Mouse (Mus musculus) forebrain, embryonic 16.5 days (tissue): ENCODE results near the gene Kank4. TPM values are rescaled to one million over a fixed set of nuclear protein-coding genes. Genes with fewer than 3 reads are reported as not detected.

Source experiments
- ATAC-seq: fragments of 200-750 bp; cut with Nextera tagmentation; 2 replicates; pipeline ENCODE4 v1.8.0; 2017; ENCODE audit warnings: mild to moderate bottlenecking, moderate library complexity
- H3K27ac ChIP-seq: fragments of 300-500 bp; sonication (generic); 2 replicates; pipeline ENCODE4 v1.5.1; 2014; ENCODE audit warnings: low read length, control low read depth
- H3K27me3 ChIP-seq: fragments of 300-500 bp; sonication (generic); replicated peaks from 2 replicates; pipeline ENCODE4 v1.6.1; 2014; ENCODE audit warnings: low read length; ENCODE audit not compliant: control insufficient read depth, insufficient read depth
- H3K36me3 ChIP-seq: fragments of 300-500 bp; sonication (generic); 2 replicates; pipeline ENCODE4 v1.6.1; 2014; ENCODE audit not compliant: control insufficient read depth, insufficient read depth
- H3K4me1 ChIP-seq: fragments of 300-500 bp; sonication (generic); replicated peaks from 2 replicates; pipeline ENCODE4 v1.6.1; 2014; ENCODE audit warnings: low read length; ENCODE audit not compliant: control insufficient read depth, insufficient read depth
- H3K4me2 ChIP-seq: fragments of 300-500 bp; sonication (generic); 2 replicates; pipeline ENCODE4 v1.6.1; 2014; ENCODE audit warnings: mild to moderate bottlenecking, low read length, control low read depth
- H3K4me3 ChIP-seq: fragments of 300-500 bp; sonication (generic); replicated peaks from 2 replicates; pipeline ENCODE4 v1.5.1; 2014; ENCODE audit warnings: mild to moderate bottlenecking, low read length, control low read depth
- H3K9ac ChIP-seq: fragments of 300-500 bp; sonication (generic); replicated peaks from 2 replicates; pipeline ENCODE4 v1.6.1; 2014; ENCODE audit warnings: low read depth, low read length, control low read depth
- H3K9me3 ChIP-seq: fragments of 300-500 bp; sonication (generic); 2 replicates; pipeline ENCODE4 v1.6.1; 2016; ENCODE audit warnings: low read length; ENCODE audit not compliant: control insufficient read depth
- WGBS: fragments of 180-500 bp; shearing (Covaris S2); extraction: QIAGEN DNeasy Blood & Tissue Kit; methylation state at CpG from one replicate; pipeline ENCODE4 v1.1.7; 2014; 5-methylcytosine and 5-hydroxymethylcytosine counted together
- polyA plus RNA-seq: library from polyadenylated mRNA; unstranded; fragments of >200 nt; fragmentation: Nextera tagmentation; extraction: Ambion mirVana; gene quantifications from 2 replicates; pipeline ENCODE4 v1.2.1, GENCODE M21; 2015

Gene Kank4
- polyA plus RNA-seq, 1 experiment from 2014 or later = 0.46 TPM

DNA sequence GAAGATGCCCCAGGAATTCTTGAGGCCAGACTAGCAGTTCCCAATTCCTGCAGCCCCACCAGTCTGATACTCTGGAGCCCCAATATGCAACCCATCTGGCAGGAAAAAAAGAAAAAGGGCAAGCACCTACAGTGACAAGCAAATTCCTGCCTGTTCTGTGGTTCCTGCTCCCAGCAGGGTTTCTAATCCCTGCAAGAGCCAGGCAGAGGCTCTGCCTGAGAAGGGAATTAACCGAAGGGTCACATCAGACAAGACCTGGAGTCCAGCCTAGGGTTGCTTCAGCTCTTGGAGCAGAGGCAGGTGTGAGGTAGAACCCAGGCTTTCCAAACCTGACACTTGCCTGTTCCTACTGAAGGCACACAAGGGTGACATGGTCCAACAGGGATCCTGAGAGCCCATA lies 26.6 kb downstream of the Kank4 start:
- Histone ChIP-seq H3K9ac (no peak overlapping the region), H3K36me3 (no peaks in the 10 kb centered on the region), H3K4me2 (no peak overlapping the region), H3K27me3 (no peaks in the 10 kb centered on the region), H3K9me3 (no peaks in the 10 kb centered on the region), H3K4me3 (no peak overlapping the region), H3K4me1 (peaks cover 16% of the 10 kb centered on the region), H3K27ac (no peak overlapping the region)
- 48% methylated on average over 1 of the region's 1 CpGs for WGBS
- ATAC-seq = no peak

DNA sequence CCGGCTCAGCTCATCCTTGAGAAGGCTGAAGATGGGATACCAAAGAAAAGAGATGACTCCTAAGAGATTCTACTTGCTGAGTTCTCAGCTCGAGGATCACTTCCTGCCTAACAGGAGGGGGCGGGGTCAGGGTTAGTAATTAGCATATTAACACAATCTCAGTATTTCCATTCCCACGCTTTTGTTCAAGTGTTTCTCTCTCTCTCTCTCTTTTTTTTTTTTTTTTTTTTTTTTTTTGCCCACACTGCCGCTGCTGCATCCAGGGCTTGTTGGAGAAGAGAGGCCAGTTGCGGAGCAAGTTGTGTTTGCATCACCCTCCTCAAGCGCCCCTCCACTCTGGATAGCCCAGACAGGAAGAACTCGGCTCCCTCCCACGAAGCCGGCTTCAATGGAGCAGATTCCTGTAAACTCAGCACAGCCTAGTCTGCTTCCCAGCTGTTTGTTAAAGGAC lies 27.5 kb downstream of the Kank4 start:
- H3K9me3 ChIP-seq = no peaks in the 10 kb centered on the region
- WGBS = 3% methylated on average over 10 of the region's 10 CpGs
- H3K4me3 ChIP-seq = peak overlapping the region; percentile 39
- H3K36me3 ChIP-seq = no peaks in the 10 kb centered on the region
- H3K4me1 ChIP-seq = peaks cover 16% of the 10 kb centered on the region
- peak overlapping the region; percentile 44 for H3K9ac ChIP-seq
- ATAC-seq = peak; percentile 74
- H3K27me3 ChIP-seq = no peaks in the 10 kb centered on the region
- H3K4me2 ChIP-seq = peak overlapping the region; percentile 64
- no peak overlapping the region for H3K27ac ChIP-seq

GRCm38 (mm10) chr4:98789133-98789765 lies 28.1 kb downstream of the Kank4 start:
- H3K36me3 ChIP-seq = no peaks in the 10 kb centered on the region
- no peaks in the 10 kb centered on the region for H3K27me3 ChIP-seq
- H3K27ac ChIP-seq = no peak overlapping the region
- ATAC-seq = peak; percentile 24; the same call in 1 of the 2 replicates
- peak overlapping the region; percentile 39 for H3K4me3 ChIP-seq
- peaks cover 16% of the 10 kb centered on the region for H3K4me1 ChIP-seq
- H3K4me2 ChIP-seq = peak overlapping the region; percentile 64
- 38% methylated on average over 7 of the region's 7 CpGs for WGBS
- no peaks in the 10 kb centered on the region for H3K9me3 ChIP-seq
- H3K9ac ChIP-seq = no peak overlapping the region

GRCm38 (mm10) chr4:98786281-98786680 lies 31.1 kb downstream of the Kank4 start:
- Histone ChIP-seq H3K4me2 (no peak overlapping the region), H3K9ac (no peak overlapping the region), H3K9me3 (no peaks in the 10 kb centered on the region), H3K27me3 (no peaks in the 10 kb centered on the region), H3K36me3 (no peaks in the 10 kb centered on the region), H3K4me1 (peaks cover 16% of the 10 kb centered on the region), H3K4me3 (no peak overlapping the region), H3K27ac (no peak overlapping the region)
- WGBS = 23% methylated on average over 3 of the region's 3 CpGs
- no peak for ATAC-seq

DNA sequence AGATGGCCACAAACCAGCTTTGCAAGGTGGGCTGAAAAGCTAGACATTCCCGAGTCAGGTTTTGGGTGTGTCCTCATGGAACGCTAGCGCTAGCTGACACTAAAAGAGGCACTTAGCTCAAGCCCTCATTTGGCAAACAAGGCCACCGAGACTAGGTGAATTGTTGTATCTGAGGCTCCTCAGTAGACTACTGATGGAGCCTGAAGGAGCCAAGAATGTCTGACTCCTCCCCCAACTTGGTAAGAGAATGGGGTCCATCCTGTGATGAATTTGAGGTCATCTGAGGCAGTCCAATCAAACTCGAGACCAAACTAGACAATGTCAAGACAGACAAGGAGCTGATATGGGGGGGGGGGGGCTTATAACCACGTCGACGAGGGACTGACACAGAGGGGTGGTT lies 31.5 kb downstream of the Kank4 start:
- no peak for ATAC-seq
- Histone ChIP-seq H3K9me3 (no peaks in the 10 kb centered on the region), H3K4me3 (no peak overlapping the region), H3K4me2 (no peak overlapping the region), H3K27ac (no peak overlapping the region), H3K4me1 (peaks cover 16% of the 10 kb centered on the region), H3K36me3 (no peaks in the 10 kb centered on the region), H3K9ac (no peak overlapping the region), H3K27me3 (no peaks in the 10 kb centered on the region)
- WGBS = 36% methylated on average over 8 of the region's 8 CpGs

DNA sequence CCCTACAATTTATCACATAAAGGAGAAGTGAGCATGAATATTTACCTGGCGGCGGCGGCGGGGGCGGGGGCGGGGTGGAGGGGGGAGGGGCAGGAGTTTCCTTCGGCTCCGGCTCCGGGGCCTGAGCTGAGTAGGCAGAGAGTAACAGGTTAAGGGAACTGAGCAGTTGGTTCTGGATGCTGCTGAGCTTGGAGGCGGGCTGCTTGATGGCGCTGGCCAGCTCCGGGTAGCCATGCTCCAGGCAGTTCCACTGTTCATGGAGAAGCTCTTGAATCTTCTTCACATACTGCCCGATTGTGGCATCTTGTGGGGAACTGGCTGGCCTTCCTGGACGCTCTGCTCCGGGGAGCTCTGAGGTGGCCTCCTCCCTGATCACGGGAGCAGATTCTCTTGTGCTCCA lies 39.1 kb downstream of the Kank4 start:
- no peak for ATAC-seq
- 12% methylated on average over 16 of the region's 16 CpGs for WGBS
- H3K4me3 ChIP-seq = no peak overlapping the region
- H3K4me1 ChIP-seq = no peaks in the 10 kb centered on the region; the same call in 1 of the 2 replicates
- 0 out of 2 replicates have a peak overlapping the region, but pooled peaks have one; percentile 13 for H3K4me2 ChIP-seq
- H3K27ac ChIP-seq = no peak overlapping the region
- no peak overlapping the region for H3K9ac ChIP-seq
- no peaks in the 10 kb centered on the region for H3K9me3 ChIP-seq
- no peaks in the 10 kb centered on the region for H3K27me3 ChIP-seq
- no peaks in the 10 kb centered on the region for H3K36me3 ChIP-seq

DNA sequence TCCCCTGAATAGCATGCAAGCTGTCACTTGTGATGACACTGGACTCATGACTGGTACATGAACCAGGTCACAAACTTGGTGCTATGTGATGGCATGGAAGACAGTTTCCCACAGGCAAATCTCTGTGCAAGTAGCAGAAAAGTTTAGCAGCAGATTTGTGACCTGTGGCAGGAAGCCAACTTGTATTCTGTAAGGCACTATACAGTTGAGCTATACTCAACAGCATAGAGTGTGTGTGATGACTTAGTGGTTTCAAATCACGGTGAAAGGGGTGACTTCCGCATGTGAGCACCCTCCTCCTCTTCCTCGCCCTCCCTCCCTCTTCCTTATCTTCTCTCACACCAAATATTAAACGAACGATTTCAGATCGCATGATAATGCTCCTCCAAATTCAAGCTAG lies 39.9 kb downstream of the Kank4 start:
- WGBS = 90% methylated on average over 6 of the region's 6 CpGs
- Histone ChIP-seq H3K9me3 (no peaks in the 10 kb centered on the region), H3K4me3 (no peak overlapping the region), H3K27ac (no peak overlapping the region), H3K4me2 (no peak overlapping the region), H3K27me3 (no peaks in the 10 kb centered on the region), H3K36me3 (no peaks in the 10 kb centered on the region), H3K4me1 (no peaks in the 10 kb centered on the region; the same call in 1 of the 2 replicates), H3K9ac (no peak overlapping the region)
- no peak for ATAC-seq

GRCm38 (mm10) chr4:98776721-98777427 lies 40.5 kb downstream of the Kank4 start:
- no peaks in the 10 kb centered on the region for H3K9me3 ChIP-seq
- no peaks in the 10 kb centered on the region for H3K36me3 ChIP-seq
- H3K27me3 ChIP-seq = no peaks in the 10 kb centered on the region
- H3K4me1 ChIP-seq = no peaks in the 10 kb centered on the region; the same call in 1 of the 2 replicates
- H3K9ac ChIP-seq = no peak overlapping the region
- H3K27ac ChIP-seq = no peak overlapping the region
- no peak for ATAC-seq
- no peak overlapping the region for H3K4me3 ChIP-seq
- no peak overlapping the region for H3K4me2 ChIP-seq
- 92% methylated on average over 10 of the region's 10 CpGs for WGBS

GRCm38 (mm10) chr4:98773785-98774184 lies 43.6 kb downstream of the Kank4 start:
- Histone ChIP-seq H3K9ac (no peak overlapping the region), H3K4me1 (no peaks in the 10 kb centered on the region; the same call in 1 of the 2 replicates), H3K9me3 (no peaks in the 10 kb centered on the region), H3K36me3 (no peaks in the 10 kb centered on the region), H3K27me3 (no peaks in the 10 kb centered on the region), H3K4me2 (no peak overlapping the region), H3K4me3 (no peak overlapping the region), H3K27ac (no peak overlapping the region)
- no peak for ATAC-seq
- WGBS = 96% methylated on average over 5 of the region's 5 CpGs
